Mouse (Mus musculus) hindbrain, postnatal 0 days (tissue): ENCODE results near the gene Inhbb. TPM values are rescaled to one million over a fixed set of nuclear protein-coding genes. Genes with fewer than 3 reads are reported as not detected.
A peak's percentile ranks its signal among the peaks of the same experiment; 100 is the strongest.

Experiments
- ATAC-seq: fragments of 200-750 bp; cut with Nextera tagmentation; 2 replicates; pipeline ENCODE4 v1.8.0; 2017; ENCODE audit warnings: mild to moderate bottlenecking, moderate TSS enrichment, moderate library complexity
- DNase-seq: peaks from one replicate; pipeline ENCODE4 v3.0.0-alpha.2; 2015; ENCODE audit warnings: low spot score
- H3K27ac ChIP-seq: fragments of 300-500 bp; sonication (generic); 2 replicates; pipeline ENCODE4 v1.5.1; 2014; ENCODE audit warnings: mild to moderate bottlenecking
- H3K27me3 ChIP-seq: fragments of 300-500 bp; sonication (generic); 2 replicates; pipeline ENCODE4 v1.6.1; 2014; ENCODE audit warnings: low read length, mixed read lengths; ENCODE audit not compliant: insufficient read depth
- H3K36me3 ChIP-seq: fragments of 300-500 bp; sonication (generic); 2 replicates; pipeline ENCODE4 v1.6.1; 2014; ENCODE audit warnings: low read length, mixed read lengths; ENCODE audit not compliant: insufficient read depth
- H3K4me1 ChIP-seq: fragments of 300-500 bp; sonication (generic); 2 replicates; pipeline ENCODE4 v1.6.1; 2014; ENCODE audit warnings: antibody characterized with exemption, low read length, mixed read lengths; ENCODE audit not compliant: insufficient read depth
- H3K4me2 ChIP-seq: fragments of 300-500 bp; sonication (generic); 2 replicates; pipeline ENCODE4 v1.6.1; 2014; ENCODE audit warnings: low read depth, mild to moderate bottlenecking, low read length, moderate library complexity, mixed read lengths
- H3K4me3 ChIP-seq: fragments of 300-500 bp; sonication (generic); 2 replicates; pipeline ENCODE4 v1.5.1; 2014; ENCODE audit warnings: low read length
- H3K9ac ChIP-seq: fragments of 300-500 bp; sonication (generic); replicated peaks from 2 replicates; pipeline ENCODE4 v1.6.1; 2014; ENCODE audit warnings: mild to moderate bottlenecking, low read length, moderate library complexity, mixed read lengths
- H3K9me3 ChIP-seq: fragments of 300-500 bp; sonication (generic); 2 replicates; pipeline ENCODE4 v1.6.1; 2016; ENCODE audit warnings: low read length, mixed read lengths
- CTCF ChIP-seq: IDR thresholded peaks from 2 replicates; pipeline ENCODE4 v1.5.1; 2016; ENCODE audit warnings: antibody characterized with exemption, control low read depth, low read depth
- WGBS: fragments of 180-500 bp; shearing (Covaris S2); extraction: QIAGEN DNeasy Blood & Tissue Kit; methylation state at CpG from one replicate; pipeline ENCODE4 v1.1.7; 2014; 5-methylcytosine and 5-hydroxymethylcytosine counted together
- polyA plus RNA-seq: library from polyadenylated mRNA; unstranded; fragments of >200 nt; fragmentation: Nextera tagmentation; extraction: Ambion mirVana; gene quantifications from 2 replicates; pipeline ENCODE4 v1.2.1, GENCODE M21; 2015
- total RNA-seq: library from RNA; depleted of rRNA; stranded (reverse); fragments of >200 nt; gene quantifications from 2 replicates; pipeline ENCODE4 v1.2.3, GENCODE M21; 2014

The Inhbb gene
- total and polyA plus RNA-seq, 2 experiments from 2014 or later: 3.3 to 7.1 TPM

GRCm38 (mm10) chr1:119415151-119415550, 6.9 kb downstream of the Inhbb start:
- no peak overlapping the region for H3K4me3 ChIP-seq
- H3K27ac ChIP-seq: no peak overlapping the region
- H3K27me3 ChIP-seq: peaks cover 4% of the 10 kb centered on the region; the same call in 1 of the 2 replicates
- no peak for TF ChIP-seq CTCF
- ATAC-seq: no peak
- H3K4me2 ChIP-seq: no peak overlapping the region
- no peaks in the 10 kb centered on the region for H3K36me3 ChIP-seq
- H3K9me3 ChIP-seq: no peaks in the 10 kb centered on the region
- H3K9ac ChIP-seq: no peak overlapping the region
- 0 out of 2 replicates have a peak, but pooled peaks cover 11% of the 10 kb centered on the region for H3K4me1 ChIP-seq
- no peak for DNase-seq
- 66% methylated on average over 8 of the region's 8 CpGs for WGBS

- DNase-seq (no peak), ATAC-seq (no peak)
- no peaks in the 10 kb centered on the region for H3K36me3 ChIP-seq
- WGBS: 61% methylated on average over 5 of the region's 5 CpGs
- no peak overlapping the region for H3K4me2 ChIP-seq
- H3K9ac ChIP-seq: no peak overlapping the region
- TF ChIP-seq CTCF: no peak
- no peak overlapping the region for H3K27ac ChIP-seq
- H3K4me3 ChIP-seq: no peak overlapping the region
- no peaks in the 10 kb centered on the region for H3K4me1 ChIP-seq
- no peaks in the 10 kb centered on the region for H3K9me3 ChIP-seq
- no peaks in the 10 kb centered on the region for H3K27me3 ChIP-seq
Observed at GRCm38 (mm10) chr1:119410661-119411060, 11.4 kb downstream of the Inhbb start.

- Histone ChIP-seq H3K36me3 (no peaks in the 10 kb centered on the region), H3K4me1 (no peaks in the 10 kb centered on the region), H3K4me3 (no peak overlapping the region), H3K27me3 (no peaks in the 10 kb centered on the region), H3K4me2 (no peak overlapping the region), H3K27ac (no peak overlapping the region), H3K9me3 (no peaks in the 10 kb centered on the region), H3K9ac (no peak overlapping the region)
- 38% methylated on average over 5 of the region's 5 CpGs for WGBS
- TF ChIP-seq CTCF: no peak
- DNase-seq (peak; percentile 56), ATAC-seq (peak; percentile 74)
Observed at GRCm38 (mm10) chr1:119409599-119410168, 12.4 kb downstream of the Inhbb start.

GRCm38 (mm10) chr1:119409106-119409505, 12.9 kb downstream of the Inhbb start:
- no peak for DNase-seq
- no peak overlapping the region for H3K4me3 ChIP-seq
- no peak overlapping the region for H3K4me2 ChIP-seq
- no peak overlapping the region for H3K9ac ChIP-seq
- no peak for TF ChIP-seq CTCF
- 65% methylated on average over 7 of the region's 7 CpGs for WGBS
- no peak for ATAC-seq
- no peaks in the 10 kb centered on the region for H3K36me3 ChIP-seq
- no peaks in the 10 kb centered on the region for H3K9me3 ChIP-seq
- no peaks in the 10 kb centered on the region for H3K27me3 ChIP-seq
- H3K27ac ChIP-seq: no peak overlapping the region
- H3K4me1 ChIP-seq: no peaks in the 10 kb centered on the region

GRCm38 (mm10) chr1:119407691-119408315, 14.2 kb downstream of the Inhbb start:
- 18% methylated on average over 6 of the region's 6 CpGs for WGBS
- peak; percentile 56 for DNase-seq
- TF ChIP-seq CTCF: no peak

GRCm38 (mm10) chr1:119404798-119405197, 17.2 kb downstream of the Inhbb start:
- no peaks in the 10 kb centered on the region for H3K9me3 ChIP-seq
- H3K27ac ChIP-seq: no peak overlapping the region
- WGBS: 23% methylated on average over 3 of the region's 3 CpGs
- H3K4me2 ChIP-seq: no peak overlapping the region
- H3K9ac ChIP-seq: no peak overlapping the region
- no peaks in the 10 kb centered on the region for H3K36me3 ChIP-seq
- no peak for DNase-seq
- no peak overlapping the region for H3K4me3 ChIP-seq
- TF ChIP-seq CTCF: no peak
- H3K4me1 ChIP-seq: no peaks in the 10 kb centered on the region
- H3K27me3 ChIP-seq: no peaks in the 10 kb centered on the region
- ATAC-seq: no peak

More at GRCm38 (mm10) chr1:119407691-119408315, 14.2 kb downstream of the Inhbb start:
- Histone ChIP-seq H3K9me3 (no peaks in the 10 kb centered on the region), H3K36me3 (no peaks in the 10 kb centered on the region), H3K4me1 (no peaks in the 10 kb centered on the region), H3K4me2 (no peak overlapping the region), H3K27me3 (no peaks in the 10 kb centered on the region), H3K27ac (no peak overlapping the region), H3K9ac (no peak overlapping the region), H3K4me3 (no peak overlapping the region)
- no peak for ATAC-seq

- 61% methylated on average over 4 of the region's 4 CpGs for WGBS
- H3K36me3 ChIP-seq: no peaks in the 10 kb centered on the region
- DNase-seq (no peak), ATAC-seq (no peak)
- H3K4me1 ChIP-seq: no peaks in the 10 kb centered on the region
- H3K4me2 ChIP-seq: no peak overlapping the region
- H3K27me3 ChIP-seq: no peaks in the 10 kb centered on the region
- H3K27ac ChIP-seq: no peak overlapping the region
- no peak overlapping the region for H3K9ac ChIP-seq
- TF ChIP-seq CTCF: no peak
- no peaks in the 10 kb centered on the region for H3K9me3 ChIP-seq
- no peak overlapping the region for H3K4me3 ChIP-seq
Observed at GRCm38 (mm10) chr1:119404341-119404740, 17.7 kb downstream of the Inhbb start.
